Mouse (Mus musculus): ENCODE measurements at regions not wholly inside any gene's neighbourhood (a gene's known extent, or its start where the extent isn't known, plus 50 kb on each side); places are given as distances from the start of the nearest gene placed in this dataset.

DNA sequence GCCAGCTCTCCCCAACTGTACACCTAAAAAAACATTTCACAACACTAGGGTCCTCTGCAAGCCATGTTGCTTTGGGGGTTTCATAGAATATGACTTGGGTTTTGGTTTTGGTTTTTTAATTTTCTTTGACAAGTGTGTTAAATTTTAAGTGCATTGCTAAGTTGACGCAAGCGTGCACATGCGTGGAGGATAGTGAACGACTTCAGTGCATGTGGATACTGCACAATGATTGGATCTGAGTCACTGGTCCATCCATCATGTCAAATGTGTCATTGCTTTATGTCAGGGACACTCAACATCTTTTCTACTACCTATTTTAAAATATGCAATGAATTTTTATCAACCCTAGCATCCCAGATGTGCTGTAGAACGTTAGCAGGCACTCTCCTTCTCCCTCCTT, 134.5 kb upstream of the Pum3 start:
- TF ChIP-seq POLR2A (IDR thresholded peaks at IDR 0.05; ENCODE audit: low read depth, low read length), result no peak
- TF ChIP-seq CTCF (IDR thresholded peaks at IDR 0.05; ENCODE audit: extremely low read depth, insufficient read length, insufficient replicate concordance, low read depth, low read length), result no peak
